ENCODE assay signal across 8 mouse cellular contexts in the genomic region with DNA sequence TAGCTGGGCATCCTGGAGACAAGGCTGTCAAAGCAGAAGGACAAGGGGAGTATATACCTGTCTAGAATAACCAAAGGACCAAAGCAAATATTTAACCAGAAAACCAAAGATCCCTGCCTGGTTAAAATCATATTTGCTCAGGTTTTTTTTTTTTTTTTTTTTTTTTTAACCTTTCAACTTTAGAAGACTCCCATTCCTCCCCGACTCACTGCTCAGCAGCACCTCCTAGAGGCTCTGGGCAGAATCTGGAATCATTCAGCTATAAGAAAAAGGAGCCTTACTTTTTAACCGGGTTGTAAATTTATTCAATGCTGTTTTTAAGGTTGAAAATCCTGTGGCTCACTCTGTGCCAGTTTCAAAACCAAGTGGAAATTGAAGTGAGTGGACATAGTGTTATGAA. TPM values are rescaled to one million over a fixed set of nuclear protein-coding genes. Genes with fewer than 3 reads are reported as not detected.
DNase-seq lines count a peak whose midpoint lies in the region; ATAC-seq and TF ChIP-seq lines count a peak whose summit lies in the region.

No protein-coding gene starts in this region.

- whole genome bisulfite sequencing in hindbrain, postnatal 0 days: 75% methylated on average over 2 of the region's 2 CpGs
- whole genome bisulfite sequencing in hindbrain, embryonic 13.5 days: 75% methylated on average over 2 of the region's 2 CpGs
- 48% methylated on average over 2 of the region's 2 CpGs for WGBS in liver, embryonic 16.5 days (ENCODE audit: insufficient replicate concordance)

- no peak for ATAC-seq in hindbrain, postnatal 0 days
- ATAC-seq in hindbrain, embryonic 13.5 days (ENCODE audit: low FRiP score): no peak
- ATAC-seq in liver, embryonic 16.5 days (ENCODE audit: low read depth): no peak

- H3K4me2 ChIP-seq in hindbrain, postnatal 0 days (ENCODE audit: low read depth, low read length): no peak overlapping the region
- no peak overlapping the region for H3K4me2 ChIP-seq in hindbrain, embryonic 13.5 days
- no peak overlapping the region for H3K4me2 ChIP-seq in liver, embryonic 16.5 days (ENCODE audit: low read depth, low read length)

- no peak overlapping the region for H3K9ac ChIP-seq in hindbrain, postnatal 0 days (replicated peaks; ENCODE audit: low read length)
- H3K9ac ChIP-seq in hindbrain, embryonic 13.5 days: no peak overlapping the region
- H3K9ac ChIP-seq in liver, embryonic 16.5 days (ENCODE audit: low read depth, low read length): no peak overlapping the region

- H3K9me3 ChIP-seq in hindbrain, postnatal 0 days (ENCODE audit: low read length): no peaks in the 10 kb centered on the region
- H3K9me3 ChIP-seq in hindbrain, embryonic 13.5 days: no peaks in the 10 kb centered on the region
- no peaks in the 10 kb centered on the region for H3K9me3 ChIP-seq in liver, embryonic 16.5 days (replicated peaks; ENCODE audit: control insufficient read depth, low read length)

- H3K27me3 ChIP-seq in hindbrain, postnatal 0 days (ENCODE audit: insufficient read depth, low read length): no peaks in the 10 kb centered on the region
- no peaks in the 10 kb centered on the region for H3K27me3 ChIP-seq in hindbrain, embryonic 13.5 days
- H3K27me3 ChIP-seq in liver, embryonic 16.5 days (ENCODE audit: control insufficient read depth, insufficient read depth, low read depth, low read length): no peaks in the 10 kb centered on the region

- no peak overlapping the region for H3K27ac ChIP-seq in hindbrain, postnatal 0 days
- no peak overlapping the region for H3K27ac ChIP-seq in hindbrain, embryonic 13.5 days
- peak overlapping the region; percentile 6; the same call in 1 of the 2 replicates for H3K27ac ChIP-seq in liver, embryonic 16.5 days (ENCODE audit: low read length)

- no peak overlapping the region for H3K4me3 ChIP-seq in hindbrain, postnatal 0 days (ENCODE audit: low read length)
- H3K4me3 ChIP-seq in hindbrain, embryonic 13.5 days: no peak overlapping the region
- H3K4me3 ChIP-seq in liver, embryonic 16.5 days (ENCODE audit: low read depth, low read length): no peak overlapping the region

- no peaks in the 10 kb centered on the region for H3K4me1 ChIP-seq in hindbrain, postnatal 0 days (ENCODE audit: insufficient read depth, low read length)
- H3K4me1 ChIP-seq in hindbrain, embryonic 13.5 days (replicated peaks): no peaks in the 10 kb centered on the region
- H3K4me1 ChIP-seq in liver, embryonic 16.5 days (ENCODE audit: control insufficient read depth, low read depth, low read length): peaks cover 40% of the 10 kb centered on the region

- TF ChIP-seq CTCF in hindbrain, postnatal 0 days (IDR thresholded peaks at IDR 0.05; ENCODE audit: low read depth): peak; percentile 52

- peaks cover 60% of the 10 kb centered on the region for H3K36me3 ChIP-seq in hindbrain, postnatal 0 days (ENCODE audit: insufficient read depth, low read length)
- H3K36me3 ChIP-seq in hindbrain, embryonic 13.5 days: peaks cover 62% of the 10 kb centered on the region
- peaks cover 83% of the 10 kb centered on the region for H3K36me3 ChIP-seq in liver, embryonic 16.5 days (ENCODE audit: control insufficient read depth, insufficient read depth)

- peak; percentile 44 for DNase-seq in hindbrain, postnatal 0 days (ENCODE audit: low spot score)
- peak; percentile 59 to 65 for DNase-seq in B cell, adult 2 months
- DNase-seq in T-cell, adult 2 months (ENCODE audit: low spot score): peak; percentile 15
- DNase-seq in frontal cortex, postnatal 10 days (ENCODE audit: low spot score in 2 of 2): no peak
- no peak for DNase-seq in gastrocnemius, postnatal 36 days
- DNase-seq in adrenal gland, postnatal 25 days: no peak

- intact Hi-C loops in gastrocnemius, postnatal 36 days (cut with DNase I): loop anchor here (10.0 kb wide), 1 partner anchor 322 kb away; no protein-coding TSS in a partner anchor

RNA-seq across cellular contexts. Expression of gene Slc6a3, which starts 33.8 kb away (rescaled TPM):
- 5.7 and 8.5 TPM in 2 replicates for total RNA-seq in hindbrain, postnatal 0 days (2014; rRNA removed)
- polyA plus RNA-seq in hindbrain, postnatal 0 days (2015; fragmentation: Nextera tagmentation; extraction: Ambion mirVana): 0.51 and 0.79 TPM in 2 replicates
- 0.06 and 0.13 TPM in 2 replicates for polyA plus RNA-seq in hindbrain, embryonic 13.5 days (2015; fragmentation: Nextera tagmentation; extraction: Ambion mirVana)
- polyA plus RNA-seq in liver, embryonic 16.5 days (2015; fragmentation: Nextera tagmentation; extraction: Ambion mirVana): 0.63 and 0.67 TPM in 2 replicates
- not detected for total RNA-seq in gastrocnemius, postnatal 36 days (2021)
- total RNA-seq in adrenal gland, postnatal 25 days (2021): 0.12 TPM in 1 of 2 replicates, not detected in the other

RNA-seq across cellular contexts. Expression of gene Lpcat1, which starts 35.7 kb away (rescaled TPM):
- total RNA-seq in hindbrain, postnatal 0 days (2014; rRNA removed): 191 and 199 TPM in 2 replicates
- 75.7 and 78.5 TPM in 2 replicates for polyA plus RNA-seq in hindbrain, postnatal 0 days (2015; fragmentation: Nextera tagmentation; extraction: Ambion mirVana)
- polyA plus RNA-seq in hindbrain, embryonic 13.5 days (2015; fragmentation: Nextera tagmentation; extraction: Ambion mirVana): 57.0 and 59.6 TPM in 2 replicates
- 59.4 and 64.7 TPM in 2 replicates for polyA plus RNA-seq in liver, embryonic 16.5 days (2015; fragmentation: Nextera tagmentation; extraction: Ambion mirVana)
- total RNA-seq in gastrocnemius, postnatal 36 days (2021): 1 to 10 TPM; 2.7 TPM
- 12.7 and 20.9 TPM in 2 replicates for total RNA-seq in adrenal gland, postnatal 25 days (2021)

Comparison
In these comparisons a context has a peak if more than half of its experiments do, and no peak if none do; other contexts are left out.
1. DNase-seq: peak in hindbrain, postnatal 0 days (single experiment), B cell, adult 2 months (2 of 2) and T-cell, adult 2 months (single experiment); none in frontal cortex, postnatal 10 days (0 of 2), gastrocnemius, postnatal 36 days (0 of 2) and adrenal gland, postnatal 25 days (single experiment).